Mouse (Mus musculus): Measurements from ENCODE around the gene Tssk4.

DNA sequence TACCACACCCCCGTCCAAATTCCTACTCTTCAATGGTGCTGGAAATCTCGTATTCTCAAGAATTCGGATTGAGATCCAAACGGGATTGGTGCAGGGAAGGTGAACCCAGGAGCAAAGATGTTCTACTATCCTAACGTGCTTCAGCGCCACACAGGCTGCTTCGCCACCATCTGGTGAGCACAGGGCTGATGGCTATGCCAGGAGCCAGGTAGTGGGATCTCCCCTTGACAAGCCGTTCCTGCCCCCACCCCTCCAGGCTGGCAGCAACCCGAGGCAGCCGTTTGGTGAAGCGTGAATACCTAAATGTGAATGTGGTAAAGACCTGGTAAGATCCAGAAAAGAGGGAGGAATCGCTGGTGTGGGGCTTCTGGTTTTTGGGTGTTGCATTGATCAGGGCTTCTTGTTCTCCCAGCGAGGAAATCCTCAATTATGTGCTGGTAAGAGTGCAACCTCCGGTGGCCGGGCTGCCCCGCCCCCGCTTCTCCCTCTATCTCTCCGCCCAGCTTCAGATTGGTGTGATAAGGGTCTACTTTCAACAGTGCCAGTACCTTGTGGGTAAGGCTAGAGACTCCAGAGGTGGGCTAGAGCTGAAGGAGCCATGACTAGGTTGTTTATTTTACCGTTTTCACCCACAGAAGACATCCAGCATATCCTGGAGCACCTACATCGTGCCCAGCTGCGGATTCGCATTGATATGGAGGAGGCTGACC lies 31.3 kb upstream of the Tssk4 start:
- TF ChIP-seq CTCF (conservative IDR thresholded peaks at IDR 0.05; ENCODE audit: insufficient read depth, insufficient read length, low read depth, low read length): no peak
- TF ChIP-seq POLR2A (IDR thresholded peaks at IDR 0.05; ENCODE audit: low read depth, low read length): no peak
